Mouse (Mus musculus) cerebellum, adult 8-10 months (tissue): ENCODE data around the gene Uqcrfs1.

Experiments used
- DNase-seq: peaks from one replicate; pipeline ENCODE4 v3.0.0; 2022

Gene Uqcrfs1

DNA sequence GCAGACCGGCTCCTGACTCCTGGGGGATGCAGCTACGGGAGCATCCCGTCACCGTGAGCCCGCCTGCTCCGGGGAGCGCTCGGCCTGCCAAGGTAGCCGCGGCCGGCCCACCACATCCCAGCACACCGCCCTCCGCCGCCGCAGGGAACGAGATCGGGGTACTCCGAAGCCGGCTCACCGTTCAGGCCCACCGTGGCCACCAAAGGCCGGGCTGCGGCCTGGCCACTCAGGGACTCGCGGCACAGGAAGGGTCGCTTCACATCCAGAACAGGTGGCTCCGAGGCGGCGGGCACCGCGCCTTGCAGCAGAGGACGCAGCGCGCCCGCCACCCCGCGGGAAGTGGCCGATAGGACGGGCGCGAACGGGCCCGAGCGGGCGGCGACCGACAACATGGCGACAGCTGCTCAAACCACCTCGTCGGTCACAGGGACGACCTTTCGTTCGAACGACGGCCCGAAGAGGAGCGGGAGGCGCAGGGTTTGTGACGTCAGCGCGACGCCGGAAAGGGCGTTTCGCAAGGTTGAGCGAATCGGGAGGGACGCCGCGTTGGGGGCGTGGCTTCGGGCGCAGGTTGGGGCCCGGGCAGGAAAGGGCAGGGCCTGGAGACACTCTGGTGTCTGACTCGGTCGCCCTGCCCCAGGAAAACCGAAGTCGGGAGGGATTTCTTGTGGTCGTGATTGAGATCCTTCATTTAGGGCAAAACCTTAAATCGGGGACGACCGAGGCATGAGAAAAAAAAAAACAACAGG is at the start of gene Uqcrfs1:
Gene Uqcrfs1 (minus strand): TSS at position 507 of the 749 bp plus-strand sequence.
- peak; percentile 97 for DNase-seq

- no peak for DNase-seq
These were observed 40.6 kb upstream of the Uqcrfs1 start for GRCm38 (mm10) chr13:30585786-30586185.

GRCm38 (mm10) chr13:30582541-30582940 is 37.4 kb upstream of the Uqcrfs1 start:
- DNase-seq: no peak

DNA sequence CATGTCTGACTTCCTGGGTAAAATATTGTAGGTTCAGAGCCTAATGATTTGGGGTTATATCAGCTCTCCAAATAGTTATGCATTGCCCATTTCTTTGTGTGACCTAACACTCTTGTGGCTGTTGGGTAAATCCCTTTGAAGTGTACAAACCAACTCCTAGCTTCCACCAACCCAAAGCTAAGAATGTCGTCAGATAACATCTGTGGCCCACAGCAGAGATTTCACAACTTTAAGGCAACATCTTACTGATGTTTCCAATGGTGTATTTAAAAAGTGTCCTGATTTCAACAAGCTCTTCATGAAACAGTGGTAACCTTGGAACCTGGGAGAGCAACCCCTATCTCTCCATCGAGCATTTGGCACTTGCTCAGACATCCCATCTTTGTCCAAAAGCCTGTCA is 33.6 kb upstream of the Uqcrfs1 start:
- DNase-seq: no peak

- DNase-seq: no peak
These were observed 31.7 kb upstream of the Uqcrfs1 start for GRCm38 (mm10) chr13:30576819-30577218.

- no peak for DNase-seq
These were observed 27.8 kb upstream of the Uqcrfs1 start for GRCm38 (mm10) chr13:30572971-30573370.

DNA sequence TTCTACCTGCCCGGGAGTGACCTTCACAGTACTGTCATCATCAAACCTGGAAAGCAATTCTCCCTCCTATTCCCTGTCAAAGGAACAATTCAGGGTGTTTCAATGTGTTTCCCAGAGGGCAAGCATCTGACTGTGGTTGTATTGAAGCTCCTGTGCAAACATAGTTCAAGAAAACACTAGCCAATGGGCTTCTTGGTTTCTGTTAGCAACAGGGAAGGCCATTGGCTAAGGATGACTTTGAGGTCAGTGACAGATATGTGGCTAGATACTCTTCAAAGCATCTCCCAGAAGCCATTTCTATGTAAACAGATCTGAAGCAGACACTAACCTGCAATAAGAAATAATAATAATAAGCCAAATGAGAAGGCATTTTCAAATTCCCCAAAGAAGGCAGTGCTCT is 25.0 kb upstream of the Uqcrfs1 start:
- no peak for DNase-seq

DNA sequence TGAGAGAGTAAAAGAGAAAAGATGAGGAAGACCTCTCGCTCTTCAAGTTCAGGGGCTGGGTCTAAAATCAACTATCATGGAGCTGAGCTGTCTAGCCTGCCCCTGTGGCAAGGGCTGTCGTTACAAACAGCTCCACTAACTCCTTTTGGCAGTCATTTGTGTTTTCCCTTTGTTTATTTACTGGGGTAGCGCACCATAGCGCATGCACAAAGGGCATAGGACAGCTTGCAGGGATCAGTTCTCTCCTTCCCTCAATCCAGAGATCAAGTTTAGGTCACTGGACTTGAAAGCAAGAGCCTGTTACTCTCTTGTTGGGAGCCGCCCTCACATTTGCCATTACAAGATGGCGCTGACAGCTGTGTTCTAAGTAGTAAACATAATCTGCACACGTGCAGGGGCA is 22.4 kb upstream of the Uqcrfs1 start:
- no peak for DNase-seq

- no peak for DNase-seq
These were observed 21.6 kb upstream of the Uqcrfs1 start for GRCm38 (mm10) chr13:30566767-30567166.

- no peak for DNase-seq
These were observed 15.4 kb upstream of the Uqcrfs1 start for GRCm38 (mm10) chr13:30560603-30561002.

GRCm38 (mm10) chr13:30560052-30560451 is 14.9 kb upstream of the Uqcrfs1 start:
- no peak for DNase-seq

GRCm38 (mm10) chr13:30557751-30558150 is 12.6 kb upstream of the Uqcrfs1 start:
- no peak for DNase-seq

- DNase-seq: no peak
These were observed 8.0 kb upstream of the Uqcrfs1 start for GRCm38 (mm10) chr13:30553051-30553587.

- DNase-seq: no peak
These were observed 4.2 kb upstream of the Uqcrfs1 start for GRCm38 (mm10) chr13:30549339-30549738.

GRCm38 (mm10) chr13:30548835-30549234 is 3.7 kb upstream of the Uqcrfs1 start:
- peak; percentile 62 for DNase-seq

DNA sequence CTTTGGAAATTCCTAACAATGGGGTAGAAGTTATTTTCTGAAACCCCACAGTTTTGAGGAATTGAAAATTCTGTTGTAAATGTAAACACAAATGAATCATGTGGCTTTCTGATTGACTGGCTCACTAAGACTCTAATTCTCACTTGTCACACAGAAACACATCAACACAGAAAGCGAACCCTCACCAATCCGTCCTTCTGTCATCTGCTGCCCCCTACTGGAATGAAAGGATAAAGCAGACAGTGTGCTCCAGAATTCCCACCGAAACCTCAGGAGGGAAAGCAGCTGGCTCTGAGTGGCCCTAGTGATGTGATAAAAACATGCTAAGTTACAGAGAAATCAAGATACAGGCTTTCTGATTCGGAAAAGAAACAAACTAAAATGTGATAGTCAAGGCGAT is 14.4 kb downstream of the Uqcrfs1 start:
- peak; percentile 48 for DNase-seq

DNA sequence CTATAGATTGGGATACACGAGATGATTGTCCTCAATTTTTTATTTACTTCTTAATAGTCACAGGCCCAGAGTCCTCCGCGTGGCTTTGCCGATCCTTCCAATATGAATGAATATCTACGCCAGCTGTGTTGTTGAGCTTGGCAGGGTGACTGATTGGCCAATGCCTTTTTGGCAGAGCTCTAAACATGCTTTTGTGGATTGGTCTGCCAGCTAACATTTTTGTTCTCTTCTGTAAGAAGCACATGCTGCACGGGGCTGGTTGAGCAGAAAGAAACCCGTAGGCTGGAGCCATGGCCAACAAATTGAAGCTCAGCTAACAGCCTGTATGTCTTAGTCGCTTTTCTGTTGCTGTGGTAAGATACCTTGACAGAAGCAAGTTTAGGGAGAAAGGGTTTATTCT is 20.2 kb downstream of the Uqcrfs1 start:
- no peak for DNase-seq

DNA sequence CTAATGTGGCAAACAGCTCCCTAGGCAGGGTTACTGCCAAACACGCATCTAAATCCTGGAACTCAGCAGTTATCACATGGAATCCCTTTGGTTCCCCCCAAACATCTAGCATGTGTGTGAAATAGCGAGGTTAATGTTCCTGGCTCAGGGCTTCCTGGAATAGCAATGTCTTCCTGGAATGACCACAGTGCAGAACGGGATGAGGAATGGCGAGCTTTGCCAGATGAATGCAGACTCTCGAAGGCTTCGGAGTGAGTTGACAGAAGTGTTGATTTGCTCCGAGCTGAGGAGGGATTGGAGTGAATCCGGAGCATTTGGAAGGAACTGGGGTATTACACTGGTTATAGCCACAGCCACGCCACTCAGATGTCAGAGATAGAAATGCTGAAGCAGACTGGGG is 21.2 kb downstream of the Uqcrfs1 start:
- no peak for DNase-seq

- DNase-seq: no peak
These were observed 21.8 kb downstream of the Uqcrfs1 start for GRCm38 (mm10) chr13:30523246-30523891.

DNA sequence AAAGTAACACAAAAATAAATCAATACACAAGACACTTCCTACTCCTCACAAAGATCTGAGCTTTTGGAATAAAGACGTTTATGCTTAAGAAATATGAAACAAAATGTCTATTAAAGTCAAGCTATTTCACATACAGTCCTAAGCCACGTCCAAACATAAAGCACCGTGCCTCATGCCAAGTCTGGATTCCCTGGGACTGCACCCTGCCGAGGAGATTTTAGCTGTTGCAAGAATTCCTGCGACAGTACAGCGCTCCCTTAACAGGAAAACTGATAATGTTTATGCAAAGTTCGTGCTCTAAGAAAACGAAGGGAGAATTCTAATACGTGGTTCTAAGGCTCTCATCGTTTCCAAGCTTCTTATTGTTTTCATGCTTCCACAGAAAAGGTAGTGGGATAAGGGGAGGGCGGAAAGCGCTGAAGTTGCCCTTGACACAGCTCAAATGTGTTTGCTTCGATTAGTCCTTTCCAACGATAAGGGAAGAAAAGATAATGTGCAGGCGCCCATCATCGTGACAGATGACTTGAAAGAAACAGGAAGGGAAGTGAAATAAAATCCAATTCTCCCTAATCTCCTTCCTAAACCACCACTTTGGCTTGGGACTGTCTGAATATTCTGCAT is 23.8 kb downstream of the Uqcrfs1 start:
- DNase-seq: no peak

GRCm38 (mm10) chr13:30518191-30518590 is 27.0 kb downstream of the Uqcrfs1 start:
- DNase-seq: no peak

DNA sequence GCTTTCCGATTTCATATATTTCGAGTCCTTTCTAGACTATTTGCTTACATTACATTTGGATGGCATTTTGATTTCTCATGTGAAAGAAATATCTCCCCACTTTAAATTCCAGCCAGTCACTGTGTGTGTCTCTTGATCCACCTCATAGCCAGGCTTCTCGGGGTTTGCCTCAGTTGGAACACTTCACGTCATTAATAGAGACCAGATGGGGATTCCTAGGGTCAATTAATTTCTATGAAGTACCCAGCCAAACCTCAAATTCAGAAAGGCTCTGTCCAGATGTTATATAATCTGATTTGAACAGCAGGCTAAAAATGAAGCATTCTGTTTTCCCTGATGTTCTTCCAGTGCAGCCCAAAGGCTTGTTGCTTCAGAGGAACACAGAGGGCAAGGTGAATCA is 37.5 kb downstream of the Uqcrfs1 start:
- DNase-seq: no peak

GRCm38 (mm10) chr13:30501860-30502395 is 43.2 kb downstream of the Uqcrfs1 start:
- DNase-seq: no peak
